Mouse (Mus musculus): ENCODE measurements around the gene Efna5.

GRCm38 (mm10) chr17:62598716-62599490, 282.2 kb downstream of the Efna5 start:
- TF ChIP-seq CTCF (IDR thresholded peaks at IDR 0.05; ENCODE audit: low read depth, low read length) (no peak), POLR2A (IDR thresholded peaks at IDR 0.05; ENCODE audit: extremely low read depth, insufficient read depth, low read length) (no peak)
